Mouse (Mus musculus) bone marrow, adult 2 months (tissue): ENCODE results near the gene Stx19. TPM values are rescaled to one million over a fixed set of nuclear protein-coding genes. Genes with fewer than 3 reads are reported as not detected.

ENCODE experiments used
- H3K27ac ChIP-seq: fragments of 200-500 bp; 2 replicates; pipeline ENCODE4 v1.5.1; 2012; ENCODE audit warnings: low read depth, mild to moderate bottlenecking, control low read depth, inconsistent platforms, low read length; ENCODE audit not compliant: control insufficient read depth, poor library complexity, insufficient read depth
- H3K4me1 ChIP-seq: fragments of 200-500 bp; 2 replicates; pipeline ENCODE4 v1.6.1; 2011; ENCODE audit warnings: low read length; ENCODE audit not compliant: control insufficient read depth, insufficient read depth
- H3K4me3 ChIP-seq: fragments of 200-500 bp; replicated peaks from 2 replicates; pipeline ENCODE3; 2011; ENCODE audit warnings: mild to moderate bottlenecking, low read depth, low read length, control low read depth; ENCODE audit not compliant: control insufficient read depth
- CTCF ChIP-seq: fragments of 200-500 bp; IDR thresholded peaks from 2 replicates; pipeline ENCODE4 v1.5.1; 2011; ENCODE audit warnings: low read length, control low read depth; ENCODE audit not compliant: control insufficient read depth, insufficient read depth
- POLR2A ChIP-seq: fragments of 200-500 bp; IDR thresholded peaks from 2 replicates; pipeline ENCODE4 v1.6.1; 2011; ENCODE audit warnings: low read depth, mild to moderate bottlenecking, control low read depth, low read length, borderline replicate concordance; ENCODE audit not compliant: control insufficient read depth
- WGBS: fragments of 180-500 bp; shearing (Covaris S2); methylation state at CpG from one replicate; pipeline ENCODE4 v1.1.7; 2018; 5-methylcytosine and 5-hydroxymethylcytosine counted together
- polyA plus RNA-seq: library from polyadenylated mRNA; stranded (reverse); fragments of >200 nt; gene quantifications from 2 replicates; pipeline ENCODE4 v1.2.4, GENCODE M21; 2011; ENCODE audit warnings: low replicate concordance; ENCODE audit not compliant: missing spikeins, insufficient read depth, insufficient read length

Gene Stx19
- polyA plus RNA-seq, 1 experiment: not detected

DNA sequence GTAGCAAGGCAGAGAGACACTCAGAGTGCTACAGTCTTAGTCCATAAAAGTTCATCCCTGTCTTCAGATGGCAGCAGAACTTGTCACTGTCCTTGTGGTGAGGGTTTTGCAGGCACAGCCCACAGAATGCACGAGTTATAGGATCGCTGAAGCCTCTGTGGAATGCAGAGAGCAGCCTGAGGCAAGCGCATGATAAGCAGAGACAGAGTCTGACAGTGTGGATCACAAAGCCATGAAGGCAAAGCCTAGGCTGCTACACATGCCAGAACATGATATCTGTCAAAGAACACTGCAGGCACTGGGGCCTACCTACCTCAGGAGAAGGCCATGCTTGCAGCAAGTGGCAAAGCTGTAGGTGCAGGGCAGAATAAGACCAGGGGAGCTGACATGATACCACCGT is 15.1 kb upstream of the Stx19 start:
- 79% methylated on average over 4 of the region's 4 CpGs for WGBS

GRCm38 (mm10) chr16:62799839-62800238 is 14.6 kb upstream of the Stx19 start:
- 66% methylated on average over 3 of the region's 3 CpGs for WGBS
- TF ChIP-seq POLR2A (no peak), CTCF (no peak)
- H3K4me3 ChIP-seq: no peak overlapping the region
- no peak overlapping the region for H3K27ac ChIP-seq
- peaks cover 3% of the 10 kb centered on the region for H3K4me1 ChIP-seq

More for the DNA sequence above, 15.1 kb upstream of the Stx19 start:
- no peak overlapping the region for H3K4me3 ChIP-seq
- peaks cover 3% of the 10 kb centered on the region for H3K4me1 ChIP-seq
- TF ChIP-seq CTCF: no peak
- TF ChIP-seq POLR2A: no peak
- H3K27ac ChIP-seq: no peak overlapping the region

DNA sequence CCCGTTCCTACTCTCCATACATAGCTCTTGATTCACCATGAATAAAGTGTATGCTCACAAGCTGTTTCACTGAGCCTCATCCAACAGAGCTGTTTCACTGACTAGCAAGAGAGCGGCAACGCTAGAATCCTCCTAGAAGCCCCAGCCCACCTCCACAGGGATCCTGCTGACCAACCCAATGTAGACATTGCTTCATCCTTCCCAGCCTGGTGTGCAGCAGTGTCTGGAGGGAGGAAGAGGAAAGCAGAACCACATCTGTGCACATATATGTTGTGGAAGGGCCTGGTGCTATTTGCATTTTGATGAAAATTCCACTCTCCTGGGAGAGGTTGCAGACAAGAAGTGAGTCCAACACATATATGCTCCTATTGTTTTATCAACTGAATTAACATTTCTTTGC is 9.9 kb upstream of the Stx19 start:
- Histone ChIP-seq H3K4me1 (peaks cover 1% of the 10 kb centered on the region), H3K27ac (no peak overlapping the region), H3K4me3 (no peak overlapping the region)
- no peak for TF ChIP-seq CTCF
- TF ChIP-seq POLR2A: no peak
- WGBS: 85% methylated on average over 3 of the region's 3 CpGs

GRCm38 (mm10) chr16:62807249-62807979 is 7.1 kb upstream of the Stx19 start:
- Histone ChIP-seq H3K4me3 (no peak overlapping the region), H3K27ac (no peak overlapping the region), H3K4me1 (peaks cover 1% of the 10 kb centered on the region; the same call in 1 of the 2 replicates)
- WGBS: 54% methylated on average over 8 of the region's 8 CpGs
- TF ChIP-seq POLR2A: no peak
- no peak for TF ChIP-seq CTCF

DNA sequence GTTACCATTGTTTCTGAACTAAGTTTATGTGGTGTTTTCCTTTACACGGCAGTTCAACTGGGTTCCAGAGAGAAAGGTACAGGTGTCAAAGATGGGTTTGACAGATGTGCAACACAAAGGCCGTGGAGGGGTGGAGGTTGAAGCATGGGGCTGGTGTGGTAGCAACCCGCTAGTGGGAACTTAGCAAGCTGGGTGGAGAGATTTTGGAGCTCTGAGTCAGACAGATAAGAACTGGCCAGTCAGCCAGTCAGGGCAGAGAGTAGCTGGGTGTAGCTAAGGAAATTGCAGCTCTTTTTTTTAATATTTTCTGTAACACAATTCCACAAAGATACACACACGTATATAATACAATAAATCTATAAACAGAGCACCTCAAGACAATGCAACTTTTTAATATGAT is 3.6 kb upstream of the Stx19 start:
- TF ChIP-seq CTCF: no peak
- TF ChIP-seq POLR2A: no peak
- H3K27ac ChIP-seq: no peak overlapping the region
- no peaks in the 10 kb centered on the region for H3K4me1 ChIP-seq
- WGBS: 72% methylated on average over 4 of the region's 4 CpGs
- H3K4me3 ChIP-seq: no peak overlapping the region

DNA sequence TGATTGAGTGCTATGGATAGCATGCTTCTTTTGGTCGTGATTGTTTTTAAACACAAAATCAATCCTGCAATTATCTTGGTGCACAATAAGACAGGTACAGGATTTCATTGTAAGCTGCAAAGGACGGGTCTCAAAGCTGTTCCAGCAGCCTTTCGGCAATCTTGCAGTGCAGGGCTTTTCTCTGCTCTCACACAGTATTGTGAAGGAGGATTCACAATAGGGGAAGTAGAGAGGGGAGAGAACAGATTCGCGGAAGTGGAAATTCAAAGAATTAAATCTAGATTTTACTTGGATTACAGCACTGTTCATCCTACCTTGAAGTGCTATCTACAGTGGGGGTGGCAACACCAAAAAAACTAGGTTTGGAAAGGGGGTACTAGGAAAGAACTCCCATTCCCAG is 686 bp upstream of the Stx19 start:
- H3K4me1 ChIP-seq: no peaks in the 10 kb centered on the region

GRCm38 (mm10) chr16:62822472-62822871 is 8.0 kb downstream of the Stx19 start:
- TF ChIP-seq POLR2A (no peak), CTCF (no peak)
- no peak overlapping the region for H3K27ac ChIP-seq
- 94% methylated on average over 6 of the region's 6 CpGs for WGBS
- no peak overlapping the region for H3K4me3 ChIP-seq
- H3K4me1 ChIP-seq: peaks cover 1% of the 10 kb centered on the region; the same call in 1 of the 2 replicates

More for the DNA sequence above, 686 bp upstream of the Stx19 start:
- H3K4me3 ChIP-seq: no peak overlapping the region
- no peak overlapping the region for H3K27ac ChIP-seq
- 74% methylated on average over 5 of the region's 5 CpGs for WGBS
- no peak for TF ChIP-seq CTCF

- Histone ChIP-seq H3K4me1 (peaks cover 1% of the 10 kb centered on the region; the same call in 1 of the 2 replicates), H3K27ac (no peak overlapping the region), H3K4me3 (no peak overlapping the region)
- WGBS: 47% methylated on average over 12 of the region's 12 CpGs
- TF ChIP-seq CTCF: peak; percentile 40
- TF ChIP-seq POLR2A: no peak
Observed at GRCm38 (mm10) chr16:62826156-62827001, 11.9 kb downstream of the Stx19 start.
